Mouse (Mus musculus): Measurements from ENCODE around the gene Dcaf5. TPM values are rescaled to one million over a fixed set of nuclear protein-coding genes. Genes with fewer than 3 reads are reported as not detected.

Dcaf5 gene
- total and polyA plus RNA-seq, 3 experiments, result 8.2 to 13.2 (median 13.0) TPM

DNA sequence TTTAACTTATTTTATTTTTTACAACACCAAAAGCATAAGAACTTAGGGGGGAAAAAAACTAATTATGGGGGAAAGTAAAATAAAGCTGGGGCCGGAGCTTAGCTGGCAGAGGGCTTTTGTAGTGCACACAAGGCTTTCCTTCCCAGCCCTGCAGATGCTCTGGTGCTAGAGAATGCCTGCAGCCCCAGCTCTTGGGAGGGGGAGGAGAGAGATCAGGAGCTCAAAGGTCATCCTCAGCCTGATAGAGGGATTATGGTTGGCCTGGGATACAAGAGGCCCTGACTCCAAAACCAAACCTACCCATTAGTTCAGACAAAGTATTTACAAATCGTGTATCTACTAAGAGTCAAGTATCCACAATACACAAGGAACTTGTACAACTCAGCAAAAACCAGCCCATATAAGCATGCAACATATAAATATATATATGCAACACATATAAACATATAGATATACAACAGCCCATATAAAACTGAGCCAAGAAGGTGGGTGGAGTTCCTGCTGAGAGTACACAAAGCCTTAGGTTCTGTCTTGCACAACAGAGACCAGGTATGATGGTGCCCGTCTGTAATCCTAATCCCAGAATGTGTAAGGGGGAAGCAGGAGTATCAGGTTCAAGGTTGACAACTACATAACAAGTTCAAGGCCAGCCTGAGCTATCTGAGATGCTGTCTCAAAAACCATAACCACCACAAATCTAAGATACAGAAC, 124.3 kb downstream of the Dcaf5 start:
- in situ Hi-C loops (cut with MboI; ENCODE audit: low pct_ligation_motif_present, low pct_unique_long_range_greater_than_20kb, low sequenced_read_pairs), result no loop called here
- no peaks in the 10 kb centered on the region for H3K79me2 ChIP-seq (replicated peaks; ENCODE audit: control insufficient read depth, extremely low read depth, insufficient read depth, poor library complexity, severe bottlenecking)
- H3K27me3 ChIP-seq (replicated peaks), result no peaks in the 10 kb centered on the region
- no peak overlapping the region for H3K4me2 ChIP-seq (ENCODE audit: insufficient read depth, low read depth, poor library complexity, severe bottlenecking)
- no peaks in the 10 kb centered on the region for H3K9me3 ChIP-seq (replicated peaks; ENCODE audit: low read length)
- dilution Hi-C loops (cut with MboI; ENCODE audit: extremely low pct_ligation_motif_present, extremely low pct_unique_long_range_greater_than_20kb, low sequenced_read_pairs), result no loop called here
- H3K4me1 ChIP-seq (ENCODE audit: control insufficient read depth in 1 of 2, insufficient read depth in 2 of 2), result no peaks in the 10 kb centered on the region
- TF ChIP-seq MXI1 (IDR thresholded peaks at IDR 0.05; ENCODE audit: low read depth, low read length), result no peak
- no peak for TF ChIP-seq MAZ (IDR thresholded peaks at IDR 0.05; ENCODE audit: low read depth, low read length)
- no peak for TF ChIP-seq ZKSCAN1 (IDR thresholded peaks at IDR 0.05; ENCODE audit: borderline replicate concordance, low read depth, low read length)
- no peak for TF ChIP-seq MAX (IDR thresholded peaks at IDR 0.05; ENCODE audit: low read length)
- TF ChIP-seq TBP (conservative IDR thresholded peaks at IDR 0.05; ENCODE audit: low read depth, low read length), result no peak
- TF ChIP-seq EP300 (IDR thresholded peaks at IDR 0.05; ENCODE audit: low read length), result no peak
- TF ChIP-seq SMC3 (IDR thresholded peaks at IDR 0.05; ENCODE audit: low read depth, low read length), result no peak
- no peak for TF ChIP-seq JUN (IDR thresholded peaks at IDR 0.05; ENCODE audit: insufficient read depth, low read depth, low read length)
- no peak for TF ChIP-seq ZMIZ1 (IDR thresholded peaks at IDR 0.05; ENCODE audit: low read depth, low read length)
- TF ChIP-seq CHD1 (IDR thresholded peaks at IDR 0.05; ENCODE audit: low read depth, low read length), result no peak
- no peaks in the 10 kb centered on the region for H3K36me3 ChIP-seq (replicated peaks in 1 of 2; ENCODE audit: control insufficient read depth in 1 of 2, insufficient read depth in 1 of 2, low read length in 1 of 2)
- H3K4me3 ChIP-seq (replicated peaks in 1 of 3; ENCODE audit: low read depth in 2 of 3, low read length in 2 of 3, poor library complexity in 1 of 3), result no peak overlapping the region
- no peak overlapping the region for H3K27ac ChIP-seq (ENCODE audit: insufficient read depth, low read depth)
- DNase-seq (ENCODE audit: extremely low read depth), result no peak
- no peak overlapping the region for H3K9ac ChIP-seq (ENCODE audit: insufficient read depth, low read depth)

DNA sequence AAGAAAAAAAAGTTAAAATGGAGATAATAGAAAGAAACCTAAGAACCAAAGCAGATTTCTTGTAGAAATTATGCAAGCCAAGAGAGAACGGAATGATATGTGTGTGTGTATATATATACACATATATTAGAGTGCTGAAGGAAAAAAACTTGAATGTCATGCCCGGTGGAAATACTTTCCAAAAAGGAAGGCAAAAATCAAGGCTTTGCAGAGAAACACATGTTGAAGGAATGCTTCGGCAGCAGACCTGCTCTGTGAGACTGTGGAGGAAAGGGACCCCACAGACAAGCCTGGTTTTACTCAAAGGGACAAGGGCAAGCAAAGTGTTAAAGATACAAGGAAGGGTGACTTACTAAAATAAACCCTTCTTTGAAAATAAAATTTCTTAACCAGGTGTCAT, 128.8 kb downstream of the Dcaf5 start:
- in situ Hi-C loops (cut with MboI; ENCODE audit: low pct_ligation_motif_present, low pct_unique_long_range_greater_than_20kb, low sequenced_read_pairs) (no loop called here), dilution Hi-C loops (cut with MboI; ENCODE audit: extremely low pct_ligation_motif_present, extremely low pct_unique_long_range_greater_than_20kb, low sequenced_read_pairs) (no loop called here)
- TF ChIP-seq MAX (IDR thresholded peaks at IDR 0.05; ENCODE audit: low read length), result no peak
- no peak for TF ChIP-seq GABPA (IDR thresholded peaks at IDR 0.05; ENCODE audit: insufficient replicate concordance, low read depth, low read length)
- no peak for TF ChIP-seq TCF12 (IDR thresholded peaks at IDR 0.05; ENCODE audit: low read depth, low read length)
- TF ChIP-seq SMC3 (IDR thresholded peaks at IDR 0.05; ENCODE audit: low read depth, low read length), result no peak
- TF ChIP-seq PAX5 (IDR thresholded peaks at IDR 0.05; ENCODE audit: low read length), result no peak
- no peak for TF ChIP-seq ZMIZ1 (IDR thresholded peaks at IDR 0.05; ENCODE audit: low read depth, low read length)
- TF ChIP-seq SIN3A (IDR thresholded peaks at IDR 0.05; ENCODE audit: low read length), result no peak
- no peak for TF ChIP-seq NRF1 (IDR thresholded peaks at IDR 0.05; ENCODE audit: low read depth, low read length)
- TF ChIP-seq NELFE (IDR thresholded peaks at IDR 0.05; ENCODE audit: low read depth, low read length), result no peak
- no peak for TF ChIP-seq POLR2AphosphoS2 (IDR thresholded peaks at IDR 0.05; ENCODE audit: low read depth, low read length)
- no peak for TF ChIP-seq IRF4 (IDR thresholded peaks at IDR 0.05; ENCODE audit: low read depth, low read length)
- no peak for TF ChIP-seq ZNF384 (IDR thresholded peaks at IDR 0.05; ENCODE audit: low read depth, low read length)
- TF ChIP-seq POLR2A (IDR thresholded peaks at IDR 0.05; ENCODE audit: low read depth, low read length), result no peak
- Histone ChIP-seq H3K4me1 (ENCODE audit: control insufficient read depth in 1 of 2, insufficient read depth in 2 of 2) (no peaks in the 10 kb centered on the region), H3K4me3 (replicated peaks in 1 of 3; ENCODE audit: low read depth in 2 of 3, low read length in 2 of 3, poor library complexity in 1 of 3) (no peak overlapping the region), H3K27me3 (replicated peaks) (peaks cover 8% of the 10 kb centered on the region), H3K79me2 (replicated peaks; ENCODE audit: control insufficient read depth, extremely low read depth, insufficient read depth, poor library complexity, severe bottlenecking) (no peaks in the 10 kb centered on the region), H3K4me2 (ENCODE audit: insufficient read depth, low read depth, poor library complexity, severe bottlenecking) (no peak overlapping the region), H3K9me3 (replicated peaks; ENCODE audit: low read length) (peaks cover 8% of the 10 kb centered on the region), H3K9ac (ENCODE audit: insufficient read depth, low read depth) (no peak overlapping the region), H3K27ac (ENCODE audit: insufficient read depth, low read depth) (no peak overlapping the region), H3K36me3 (replicated peaks in 1 of 2; ENCODE audit: control insufficient read depth in 1 of 2, insufficient read depth in 1 of 2, low read length in 1 of 2) (no peaks in the 10 kb centered on the region)
- DNase-seq (ENCODE audit: extremely low read depth), result no peak

All from CH12.LX (cell line).